Mouse (Mus musculus): ENCODE measurements around the gene Lgalsl.

DNA sequence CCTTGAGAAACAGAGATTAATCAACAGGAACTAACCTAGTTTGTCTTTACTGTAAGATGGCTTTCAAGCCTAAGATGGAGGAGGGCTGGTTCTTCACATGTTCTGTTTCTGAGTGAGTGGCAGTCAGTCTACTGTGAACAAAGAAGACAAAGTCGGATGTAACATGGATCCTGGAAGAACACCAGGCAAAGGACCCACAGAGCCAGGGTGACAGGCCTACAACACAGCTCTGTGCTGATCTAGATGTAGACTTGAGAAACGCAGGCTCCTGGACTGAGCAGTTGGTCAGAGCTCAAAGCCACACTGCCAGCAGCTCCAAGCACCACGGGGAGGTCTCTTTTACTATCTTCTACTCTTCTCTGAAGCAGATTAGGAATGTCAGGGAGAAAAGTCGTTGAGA, 37.2 kb downstream of the Lgalsl start:
- TF ChIP-seq CTCF (conservative IDR thresholded peaks at IDR 0.05; ENCODE audit: low read length) (no peak), NANOG (IDR thresholded peaks at IDR 0.05; ENCODE audit: borderline replicate concordance, low read length) (no peak), POU5F1 (IDR thresholded peaks at IDR 0.05; ENCODE audit: borderline replicate concordance, low read length) (no peak)
